Mouse (Mus musculus): ENCODE results near the gene 1110051M20Rik.

1110051M20Rik gene

DNA sequence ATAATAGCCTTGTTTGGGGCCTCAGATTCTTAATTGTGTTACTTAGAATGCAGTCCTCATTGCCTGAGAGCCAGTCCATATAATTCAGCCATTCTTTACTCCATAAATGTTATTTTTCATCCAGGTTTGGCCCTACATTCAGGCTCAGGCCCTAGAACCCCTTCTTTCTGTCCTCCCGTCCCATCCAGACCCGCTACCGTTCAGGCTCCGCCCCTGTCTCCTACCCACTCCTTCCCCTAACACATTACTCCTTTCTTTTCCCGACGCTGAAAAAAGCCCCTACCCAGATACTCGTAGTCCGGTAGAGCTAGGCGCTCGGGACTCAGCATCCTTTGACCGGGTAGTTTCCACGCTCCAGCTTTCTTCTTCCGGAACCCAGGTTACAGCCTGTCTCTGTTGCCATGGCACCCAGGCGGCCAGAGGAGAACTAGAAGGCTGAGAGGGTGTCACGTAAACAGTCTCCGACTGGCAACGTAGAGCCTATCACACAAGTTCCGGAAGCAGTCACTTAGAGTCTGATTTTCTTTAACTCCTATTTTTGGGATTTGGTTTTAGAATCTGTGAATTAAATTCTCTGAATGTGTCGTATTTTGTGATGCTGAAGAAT lies at the start of gene 1110051M20Rik:
Gene 1110051M20Rik, minus strand, starts transcription at position 419 of the 607 bp plus-strand sequence.
- DNase-seq, result peak; percentile 92 to 95

DNA sequence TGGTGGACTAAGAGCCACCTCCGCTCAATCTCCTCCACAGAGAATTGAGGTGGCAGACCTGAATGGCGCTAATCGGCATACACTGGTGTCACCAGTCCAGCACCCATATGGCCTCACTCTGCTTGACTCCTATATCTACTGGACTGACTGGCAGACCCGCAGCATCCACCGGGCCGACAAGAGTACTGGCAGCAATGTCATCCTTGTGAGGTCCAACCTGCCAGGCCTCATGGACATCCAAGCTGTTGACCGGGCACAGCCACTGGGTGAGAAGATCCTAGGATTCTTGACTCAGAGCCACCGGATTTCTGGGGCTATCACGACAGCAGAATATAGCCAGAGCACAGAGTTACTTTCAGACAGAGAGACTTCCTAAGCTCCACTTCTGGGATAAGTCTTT lies 49.5 kb upstream of the 1110051M20Rik start:
- DNase-seq, result peak; percentile 56 to 67

DNA sequence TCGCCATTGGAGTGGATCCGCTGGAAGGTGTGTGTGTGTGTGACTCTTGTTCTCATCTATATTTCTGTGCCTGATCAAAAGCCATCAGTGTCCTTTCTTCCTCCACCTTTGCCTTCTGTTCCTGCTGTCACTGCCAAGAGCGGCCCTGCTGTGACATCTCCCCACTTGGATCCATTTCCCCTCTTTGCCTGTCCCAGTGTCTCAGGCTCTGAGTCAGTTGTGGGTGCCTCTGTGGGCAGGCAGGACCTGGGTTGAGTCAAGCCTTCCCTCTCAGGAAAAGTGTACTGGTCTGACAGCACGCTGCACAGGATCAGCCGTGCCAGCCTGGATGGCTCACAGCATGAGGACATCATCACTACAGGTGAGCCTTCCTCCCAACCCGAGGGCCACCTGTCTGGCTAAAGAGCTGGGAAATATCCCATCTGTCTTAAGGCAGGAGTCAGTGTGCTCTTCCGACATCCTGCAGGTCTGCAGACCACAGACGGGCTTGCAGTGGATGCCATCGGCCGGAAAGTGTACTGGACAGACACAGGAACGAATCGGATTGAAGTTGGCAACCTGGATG lies 47.6 kb upstream of the 1110051M20Rik start:
- DNase-seq, result peak; percentile 66 to 79

DNA sequence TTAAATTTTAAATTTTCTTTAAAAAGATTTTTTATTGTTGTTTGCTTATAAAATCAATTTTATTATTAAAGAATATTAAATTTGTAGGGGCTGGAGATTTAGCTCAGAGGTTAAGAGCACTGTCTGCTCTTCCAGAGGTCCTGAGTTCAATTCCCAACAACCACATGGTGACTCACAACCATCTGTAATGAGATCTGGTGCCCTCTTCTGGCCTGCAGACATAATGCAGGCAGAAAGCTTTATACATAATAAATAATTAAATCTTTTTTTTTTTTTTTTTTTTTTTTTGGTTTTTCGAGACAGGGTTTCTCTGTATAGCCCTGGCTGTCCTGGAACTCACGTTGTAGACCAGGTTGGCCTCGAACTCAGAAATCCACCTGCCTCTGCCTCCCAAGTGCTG lies 42.8 kb upstream of the 1110051M20Rik start:
- peak; percentile 54 to 55 for DNase-seq

DNA sequence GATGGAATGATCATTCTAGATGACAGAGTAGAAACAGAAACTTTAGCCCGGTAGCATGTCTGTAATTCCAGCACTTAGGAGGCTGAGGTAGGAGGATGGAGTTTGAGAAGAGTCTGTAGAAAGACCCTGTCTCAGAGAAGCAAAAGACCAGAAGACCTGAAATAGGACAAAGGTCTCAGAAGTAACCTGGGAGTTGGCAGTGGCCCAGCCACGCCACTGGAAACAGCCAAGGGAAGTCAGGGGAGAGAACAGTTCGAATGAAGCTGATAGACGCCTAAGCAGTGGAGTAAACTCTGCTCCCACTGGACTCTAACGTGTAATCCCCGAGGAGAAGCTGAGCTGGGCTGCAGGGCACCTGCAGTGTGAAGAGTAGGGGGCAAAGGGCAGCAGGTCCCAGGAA lies 40.8 kb upstream of the 1110051M20Rik start:
- no peak for DNase-seq

DNA sequence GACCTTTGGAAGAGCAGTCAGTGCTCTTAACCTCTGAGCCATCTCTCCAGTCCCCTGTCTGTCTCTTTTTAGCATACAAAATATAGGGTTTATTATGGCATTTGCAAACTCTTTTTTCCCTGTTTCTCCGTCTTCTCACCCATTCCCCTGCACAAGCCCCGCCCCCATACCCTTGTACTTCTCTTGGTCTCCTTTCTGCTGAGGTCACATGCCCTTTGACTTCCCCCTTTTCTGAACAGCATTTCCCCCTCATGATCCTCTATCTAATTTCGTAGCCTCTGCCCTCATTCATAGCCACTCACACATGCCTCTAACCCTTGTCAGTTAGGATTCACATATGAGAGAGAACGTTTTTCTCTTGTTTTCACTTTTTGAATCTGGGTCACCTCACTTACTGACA lies 40.2 kb upstream of the 1110051M20Rik start:
- no peak for DNase-seq

DNA sequence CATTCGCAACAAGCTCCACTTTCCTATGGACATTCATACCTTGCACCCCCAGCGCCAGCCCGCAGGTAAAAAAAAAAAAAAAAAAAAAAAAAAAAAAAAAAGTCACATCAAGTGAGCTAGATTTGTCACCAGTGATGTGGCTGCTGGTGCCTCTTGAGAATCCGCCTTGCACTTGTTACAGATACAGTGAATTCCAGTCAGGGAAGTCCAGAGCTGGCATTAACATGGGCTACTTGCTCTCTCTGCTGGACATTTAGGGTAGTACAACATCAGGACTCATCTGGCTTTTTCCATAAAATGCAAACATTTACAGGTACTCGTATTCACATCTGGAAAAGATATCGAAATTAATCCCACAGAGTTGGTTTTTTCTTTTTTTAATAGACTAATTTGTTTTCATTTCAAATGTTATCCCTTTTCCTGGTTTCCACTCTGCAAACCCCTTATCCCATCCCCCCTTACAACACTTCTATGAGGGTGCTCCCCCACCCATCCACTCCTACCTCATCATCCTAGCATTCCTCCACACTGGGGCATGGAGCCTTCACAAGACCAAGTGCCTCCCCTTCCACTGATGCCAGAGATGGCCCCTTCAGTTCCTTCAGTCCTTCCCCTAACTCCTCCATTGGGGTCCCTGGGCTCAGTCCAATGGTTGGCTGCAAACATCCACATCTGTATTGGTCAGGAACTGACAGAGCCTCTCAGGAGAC lies 36.5 kb upstream of the 1110051M20Rik start:
- DNase-seq, result peak; percentile 78 to 88

DNA sequence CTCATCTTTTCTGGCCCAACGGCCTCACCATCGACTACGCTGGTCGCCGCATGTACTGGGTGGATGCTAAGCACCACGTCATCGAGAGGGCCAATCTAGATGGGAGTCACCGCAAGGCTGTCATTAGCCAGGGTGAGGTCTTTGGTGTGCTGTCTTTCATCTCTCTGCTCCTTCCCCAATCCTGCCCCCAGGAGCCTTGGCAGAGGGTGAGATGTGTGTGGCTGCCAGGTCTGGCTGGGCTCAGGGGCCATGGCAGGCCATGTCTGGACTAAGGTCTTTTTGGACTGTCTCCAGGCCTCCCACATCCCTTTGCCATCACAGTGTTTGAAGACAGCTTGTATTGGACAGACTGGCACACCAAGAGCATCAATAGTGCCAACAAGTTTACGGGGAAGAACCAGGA lies 35.9 kb upstream of the 1110051M20Rik start:
- peak; percentile 97 to 98 for DNase-seq

DNA sequence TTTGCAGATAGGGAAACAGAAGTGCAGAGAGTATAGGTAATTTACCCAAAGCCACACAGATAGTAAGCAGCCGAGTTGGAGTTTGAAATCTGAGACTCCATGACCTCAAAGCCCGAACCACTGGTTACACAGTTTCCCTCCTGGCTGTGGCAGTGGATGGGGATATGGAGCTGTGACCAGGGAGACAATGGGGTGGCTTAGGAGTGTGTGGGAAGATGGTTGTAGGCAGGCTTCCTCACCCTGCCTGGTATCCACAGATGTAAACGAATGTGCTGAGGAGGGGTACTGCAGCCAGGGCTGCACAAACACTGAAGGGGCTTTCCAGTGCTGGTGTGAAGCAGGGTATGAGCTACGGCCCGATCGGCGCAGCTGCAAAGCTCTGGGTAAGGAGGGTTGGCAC lies 32.3 kb upstream of the 1110051M20Rik start:
- no peak for DNase-seq

DNA sequence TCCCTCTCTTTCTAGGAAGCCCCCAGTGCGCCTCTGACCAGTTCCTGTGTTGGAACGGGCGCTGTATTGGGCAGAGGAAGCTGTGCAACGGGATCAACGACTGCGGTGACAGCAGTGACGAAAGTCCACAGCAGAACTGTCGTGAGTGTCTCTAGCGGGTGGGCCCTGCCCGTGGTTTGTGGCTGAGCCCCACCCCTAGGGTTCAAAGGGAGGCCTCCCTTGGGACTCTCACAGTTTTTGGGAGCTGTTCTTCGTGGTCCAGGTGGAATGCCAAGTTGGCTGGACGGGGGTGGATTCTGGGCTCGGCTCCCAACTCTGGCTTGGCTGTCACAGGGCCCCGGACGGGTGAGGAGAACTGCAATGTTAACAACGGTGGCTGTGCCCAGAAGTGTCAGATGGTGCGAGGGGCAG lies 31.8 kb upstream of the 1110051M20Rik start:
- DNase-seq, result peak; percentile 81 to 85

DNA sequence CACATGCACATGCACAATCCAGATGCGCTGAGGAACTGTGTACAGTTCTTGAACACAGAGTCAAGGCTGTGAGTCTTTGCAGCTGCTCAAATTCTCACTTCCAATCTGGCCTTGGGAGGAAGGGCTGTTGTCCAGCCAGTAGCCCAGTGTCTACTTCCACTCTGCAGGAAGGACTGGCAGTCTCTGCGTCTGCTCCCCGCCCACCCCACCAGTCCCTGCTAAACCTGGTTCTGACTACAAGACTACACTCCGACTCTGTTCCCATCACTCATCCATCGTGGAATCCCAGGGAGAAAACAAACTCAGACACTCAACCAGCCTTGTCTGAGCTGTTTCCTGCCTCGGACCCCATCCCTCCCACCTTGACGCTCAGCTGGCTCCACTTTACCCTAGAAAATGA lies 31.3 kb upstream of the 1110051M20Rik start:
- DNase-seq, result no peak

DNA sequence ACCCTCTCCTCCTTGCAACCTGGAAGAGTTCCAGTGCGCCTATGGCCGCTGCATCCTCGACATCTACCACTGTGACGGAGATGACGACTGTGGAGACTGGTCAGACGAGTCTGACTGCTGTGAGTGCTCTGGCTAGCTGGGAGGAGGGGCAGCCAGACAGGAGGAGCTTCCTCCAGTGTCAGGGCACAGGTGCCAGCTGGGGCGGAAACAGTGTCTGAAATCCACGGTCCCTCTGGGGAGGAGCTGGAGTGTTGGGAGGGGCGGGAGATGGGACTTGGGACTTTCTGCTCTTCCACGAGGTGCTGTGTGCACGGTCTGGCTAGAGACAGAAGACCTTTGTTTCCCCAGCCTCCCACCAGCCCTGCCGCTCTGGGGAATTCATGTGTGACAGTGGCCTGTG lies 29.9 kb upstream of the 1110051M20Rik start:
- DNase-seq, result peak; percentile 56 to 61

DNA sequence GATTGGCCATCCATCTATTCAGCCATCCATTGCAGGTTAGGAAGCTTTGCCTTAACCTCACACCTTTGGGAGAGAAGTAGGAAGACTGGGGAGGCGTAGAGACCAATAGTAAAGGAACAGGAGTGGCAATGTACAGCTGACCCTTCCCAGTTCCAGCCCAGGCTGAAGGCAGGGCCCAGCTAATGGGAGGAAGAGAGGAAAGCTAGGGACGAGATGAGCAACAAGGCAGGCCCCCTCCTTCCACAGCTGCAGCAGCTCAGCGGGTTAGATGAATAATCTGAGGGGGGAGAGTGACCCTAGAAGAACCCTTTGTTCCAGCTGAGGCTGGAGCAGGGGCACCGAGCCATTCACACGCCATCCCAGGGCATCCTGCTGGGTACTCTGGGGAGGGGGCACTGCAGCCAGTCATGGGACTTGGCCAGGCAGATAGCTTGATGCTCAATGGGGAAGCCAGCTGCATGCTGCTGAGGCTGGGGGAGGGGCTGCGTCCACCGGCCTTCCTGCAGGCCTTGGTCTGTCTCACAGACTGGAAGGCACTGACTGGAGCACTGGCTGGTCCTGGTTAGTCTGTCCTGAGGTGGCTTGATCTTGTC lies 25.6 kb upstream of the 1110051M20Rik start:
- peak; percentile 55 to 70 for DNase-seq

DNA sequence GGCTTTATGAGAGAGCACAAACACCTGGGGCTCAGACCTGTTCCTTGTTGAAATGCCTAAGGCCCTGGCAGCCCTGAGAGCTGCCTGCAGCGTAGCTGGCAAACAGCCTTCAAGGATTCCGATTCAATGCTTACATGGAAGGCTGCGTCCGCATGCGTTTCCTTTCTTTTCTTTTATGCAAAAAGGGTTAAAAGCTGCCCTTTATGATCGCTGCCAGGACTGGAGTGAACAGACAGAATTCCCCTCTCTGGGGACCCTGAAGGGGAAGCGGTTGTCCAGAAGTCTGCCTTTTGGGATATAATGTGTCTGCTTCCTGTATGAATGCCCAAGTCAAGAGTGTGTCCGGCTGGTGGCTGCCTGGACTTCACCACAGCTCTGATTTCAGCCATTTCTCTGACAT lies 23.1 kb upstream of the 1110051M20Rik start:
- DNase-seq, result peak; percentile 81 to 83

DNA sequence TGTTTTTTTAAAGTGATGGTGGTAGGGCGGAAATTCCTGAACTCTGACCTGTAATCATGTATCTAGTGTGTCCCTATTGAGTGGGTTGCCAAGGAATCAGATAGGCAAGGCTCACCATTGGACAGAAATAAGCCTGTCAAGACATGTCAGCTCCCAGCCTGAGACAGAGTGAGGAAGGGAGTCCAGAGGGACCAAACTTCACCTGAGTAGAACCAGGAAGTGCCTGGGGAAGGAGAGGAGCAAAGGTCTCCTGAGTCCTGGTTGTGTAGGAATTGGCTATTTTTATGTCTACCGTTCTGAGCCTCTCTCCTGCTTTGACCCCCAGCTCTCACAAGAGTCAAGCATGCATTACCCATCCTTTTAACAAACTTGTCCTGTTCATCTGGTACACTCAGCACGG lies 21.4 kb upstream of the 1110051M20Rik start:
- no peak for DNase-seq

DNA sequence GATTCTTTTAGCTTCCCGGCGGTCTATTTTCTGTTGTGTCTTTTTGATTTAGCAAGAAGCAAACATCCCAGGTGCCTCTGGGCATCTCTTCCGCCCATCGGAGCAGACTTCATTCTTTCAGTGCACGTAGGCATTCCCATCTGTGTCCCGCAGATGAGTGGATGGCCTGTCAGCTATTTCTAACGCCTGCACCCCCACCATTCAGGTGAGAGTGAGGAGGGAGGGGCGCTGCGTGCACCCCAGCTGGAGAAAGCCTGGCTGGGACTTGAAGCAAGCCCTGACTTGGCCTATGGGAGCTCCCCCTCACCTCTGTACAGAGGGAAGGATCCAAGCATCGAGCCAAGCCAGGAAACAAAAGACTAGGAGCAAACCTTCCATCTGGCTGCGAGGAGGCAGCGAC lies 18.2 kb upstream of the 1110051M20Rik start:
- no peak for DNase-seq

DNA sequence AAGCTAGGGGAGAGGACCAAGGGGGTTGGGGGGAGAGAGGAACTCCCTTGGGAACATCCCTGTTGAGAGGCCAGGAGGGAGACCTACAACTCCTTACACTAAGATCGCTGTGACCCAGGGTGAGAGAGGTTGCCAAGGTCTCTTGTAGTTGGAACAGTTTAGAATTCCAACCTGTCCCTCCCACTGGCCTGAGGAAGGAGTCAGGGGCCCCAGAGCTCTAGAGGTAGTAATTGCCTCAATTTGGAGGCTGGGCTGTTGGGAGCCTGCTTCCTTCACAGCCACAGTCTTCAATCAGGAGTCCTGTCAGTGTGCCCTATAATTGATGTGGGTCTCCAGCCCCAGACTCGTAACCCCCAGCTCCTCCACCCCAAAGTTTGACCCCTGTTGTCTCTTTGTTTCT lies 17.7 kb upstream of the 1110051M20Rik start:
- no peak for DNase-seq

DNA sequence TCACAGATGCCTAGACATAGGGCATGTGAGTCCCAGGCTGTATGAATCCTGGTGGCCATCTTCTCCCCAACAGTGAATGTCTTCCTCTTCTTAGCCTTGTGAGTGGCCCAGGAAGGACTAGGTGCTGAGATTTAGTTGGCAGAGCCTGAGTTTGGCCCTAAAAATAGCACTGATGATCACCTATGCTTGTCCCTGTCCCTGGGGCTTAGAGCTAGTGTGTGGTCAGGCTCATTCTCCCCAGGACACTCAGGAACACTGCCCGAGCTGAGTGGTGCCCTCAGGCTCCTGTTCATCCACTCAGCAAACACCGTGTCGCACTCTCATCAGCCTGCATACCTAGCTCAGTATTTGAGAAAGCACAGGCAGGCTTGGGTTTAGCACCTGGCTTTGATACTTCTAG lies 16.8 kb upstream of the 1110051M20Rik start:
- no peak for DNase-seq

DNA sequence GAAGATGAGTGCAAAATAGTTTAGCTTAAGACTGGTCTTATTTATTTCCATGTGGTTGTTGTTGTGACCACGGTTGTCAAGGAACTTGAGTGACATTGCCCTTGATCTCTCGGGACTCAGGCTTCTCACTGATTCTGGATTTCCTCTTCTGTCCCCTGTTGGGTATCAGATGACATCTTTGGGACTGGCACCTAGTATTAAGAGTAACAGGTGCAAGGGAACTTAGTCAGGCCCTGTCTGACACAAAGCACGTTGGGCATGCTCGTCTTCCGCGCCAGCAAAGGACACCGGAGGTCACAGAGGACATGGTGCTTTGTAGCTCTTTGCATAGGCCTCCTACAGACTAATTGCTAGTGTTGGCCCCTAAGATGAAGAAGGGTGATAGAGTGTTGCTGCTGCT lies 16.3 kb upstream of the 1110051M20Rik start:
- DNase-seq, result no peak

DNA sequence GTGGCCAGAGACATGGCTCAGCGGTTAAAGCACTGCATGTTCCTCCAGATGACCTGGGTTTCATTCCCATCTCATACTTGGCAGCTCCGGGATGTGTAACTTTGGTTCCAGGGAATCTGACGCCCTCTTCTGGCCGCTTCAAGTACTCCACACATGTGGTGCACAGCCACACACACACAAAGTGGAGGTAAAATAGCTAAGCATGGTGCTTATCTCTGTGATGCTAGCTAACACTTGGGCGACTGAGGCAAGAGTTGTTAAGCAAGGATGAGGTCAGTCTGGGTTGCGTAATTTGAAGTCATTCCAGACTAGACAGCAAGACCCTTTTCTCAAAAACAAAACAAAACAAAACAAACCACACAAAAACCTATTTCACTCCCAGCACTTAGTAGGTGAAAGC lies 15.6 kb upstream of the 1110051M20Rik start:
- peak in 1 of 2 experiments; percentile 48 for DNase-seq

DNA sequence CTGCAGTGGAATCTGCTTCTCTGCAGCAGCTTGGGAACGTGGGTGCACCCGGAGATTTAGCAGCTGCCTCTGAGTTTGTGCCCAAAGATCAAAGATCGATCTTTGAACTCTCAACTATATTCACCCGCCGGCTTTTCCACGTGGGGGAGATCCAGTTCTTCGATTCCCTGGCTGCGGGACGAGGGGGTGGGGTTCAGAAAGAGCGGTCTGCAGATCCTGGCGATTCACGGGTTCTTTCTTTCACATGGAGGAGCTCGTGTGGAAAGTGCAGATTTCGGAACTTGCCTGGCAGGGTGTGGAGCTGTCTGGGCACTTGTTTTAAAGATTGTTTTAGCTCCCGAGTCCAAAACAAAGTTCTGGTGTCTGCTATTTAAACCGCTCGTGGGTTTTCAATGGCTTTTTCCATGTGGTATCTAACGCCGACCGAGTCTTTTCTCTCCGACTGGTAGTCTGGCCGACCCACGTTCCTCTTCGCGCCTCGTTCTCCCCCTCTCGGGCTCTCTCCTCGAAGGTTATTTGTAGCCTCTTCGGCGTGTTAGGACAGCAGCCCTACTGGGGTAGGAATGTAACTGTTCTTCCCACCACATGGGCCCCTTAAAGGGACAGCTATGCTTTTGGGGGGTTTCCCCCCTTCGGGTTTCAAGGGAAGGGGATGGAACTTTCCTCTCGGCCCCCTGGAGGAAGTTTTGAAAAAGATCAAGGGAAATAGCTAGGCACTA lies 14.3 kb upstream of the 1110051M20Rik start:
- DNase-seq, result peak; percentile 43 to 48

DNA sequence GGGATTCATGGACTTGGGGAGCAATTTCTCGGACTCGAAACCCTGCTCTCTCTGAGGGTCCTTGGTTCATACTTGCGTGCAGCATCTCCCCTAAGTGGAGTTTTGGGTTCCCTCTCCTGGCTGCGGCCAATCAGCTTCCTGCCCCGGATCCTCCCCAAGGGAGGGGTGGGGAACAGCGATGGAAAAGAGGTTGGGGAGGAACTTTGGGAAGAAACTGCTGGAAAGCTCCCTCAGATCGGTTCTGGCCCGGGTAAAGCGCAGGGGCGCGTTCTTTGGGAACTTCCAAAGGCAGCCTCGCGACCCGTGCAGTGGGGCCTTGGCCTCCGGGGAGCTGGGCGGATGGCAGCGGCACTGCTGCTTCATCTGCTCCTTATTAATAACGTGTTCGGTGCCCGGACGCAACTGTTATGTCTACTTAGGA lies 13.8 kb upstream of the 1110051M20Rik start:
- peak; percentile 38 to 40 for DNase-seq

DNA sequence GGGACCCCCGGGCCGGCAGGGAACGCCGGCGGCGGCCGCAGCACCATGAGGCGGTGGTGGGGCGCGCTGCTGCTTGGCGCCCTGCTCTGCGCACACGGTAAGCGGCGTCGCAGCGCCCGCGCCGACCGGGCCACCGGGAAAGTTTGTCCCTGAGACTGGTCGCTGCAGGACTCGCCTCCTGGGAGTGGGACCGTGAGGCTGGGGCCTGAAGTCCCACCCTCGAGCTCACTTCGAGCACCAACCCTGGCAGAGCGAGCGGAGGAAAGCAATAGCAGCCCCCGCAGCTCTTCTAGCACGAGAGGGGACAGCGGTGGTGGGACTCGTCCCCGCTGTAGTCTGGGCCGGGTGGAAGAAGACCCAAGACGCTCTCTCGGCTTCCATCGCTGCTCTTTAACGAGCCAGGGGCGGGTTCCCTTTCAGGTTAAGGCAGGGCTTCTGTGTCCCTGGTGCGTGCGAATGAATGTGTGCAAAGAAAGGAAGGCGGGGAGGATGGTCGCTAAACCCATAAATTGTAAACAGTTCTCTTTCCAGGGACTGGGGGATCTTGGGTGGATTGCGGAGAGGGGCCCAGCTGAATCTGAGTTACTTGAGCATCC lies 13.2 kb upstream of the 1110051M20Rik start:
- DNase-seq, result peak; percentile 38 to 49
